Comparison of ENCODE assay signal across 1 mouse cellular context in genomic region chr11:53768422-53769184, GRCm38 (mm10).
TF ChIP-seq lines count a peak whose summit lies in the region.

No protein-coding gene starts in this region.

TF ChIP-seq in CH12.LX, 34 proteins besides CTCF, POLR2A, EP300 and RAD21 (continued from another document):
- TF ChIP-seq USF2 (conservative IDR thresholded peaks at IDR 0.05; ENCODE audit: low read depth, low read length) (peak; percentile 86), MAFK (IDR thresholded peaks at IDR 0.05; ENCODE audit: insufficient replicate concordance, low read length) (no peak), SMC3 (IDR thresholded peaks at IDR 0.05; ENCODE audit: low read depth, low read length) (peak; percentile 14; the same call in 1 of the 2 replicates), NRF1 (IDR thresholded peaks at IDR 0.05; ENCODE audit: low read depth, low read length) (0 out of 2 replicates have a peak, but pooled peaks have one; percentile 13), JUND (conservative IDR thresholded peaks at IDR 0.05; ENCODE audit: low read depth, low read length) (0 out of 2 replicates have a peak, but pooled peaks have one; percentile 24), USF1 (IDR thresholded peaks at IDR 0.05; ENCODE audit: low read depth, low read length) (peak; percentile 84), POLR2AphosphoS2 (IDR thresholded peaks at IDR 0.05; ENCODE audit: low read depth, low read length) (no peak), ZKSCAN1 (IDR thresholded peaks at IDR 0.05; ENCODE audit: borderline replicate concordance, low read depth, low read length) (no peak), TCF12 (IDR thresholded peaks at IDR 0.05; ENCODE audit: low read depth, low read length) (peak; percentile 96), ETS1 (conservative IDR thresholded peaks at IDR 0.05; ENCODE audit: low read depth, low read length) (peak; percentile 78; the same call in 1 of the 2 replicates), MEF2A (IDR thresholded peaks at IDR 0.05; ENCODE audit: borderline replicate concordance, low read depth, low read length) (peak; percentile 54; the same call in 1 of the 2 replicates), MAX (IDR thresholded peaks at IDR 0.05; ENCODE audit: low read length) (peak; percentile 66), MYC (IDR thresholded peaks at IDR 0.05; ENCODE audit: low read depth, low read length) (peak; percentile 60; the same call in 1 of the 2 replicates), MXI1 (IDR thresholded peaks at IDR 0.05; ENCODE audit: low read depth, low read length) (peak; percentile 40; the same call in 1 of the 2 replicates), TBP (conservative IDR thresholded peaks at IDR 0.05; ENCODE audit: low read depth, low read length) (0 out of 2 replicates have a peak, but pooled peaks have one; percentile 35), BHLHE40 (IDR thresholded peaks at IDR 0.05; ENCODE audit: low read depth, low read length) (peak; percentile 92), CHD2 (IDR thresholded peaks at IDR 0.05; ENCODE audit: low read length) (no peak; the same call in 1 of the 2 replicates), GABPA (IDR thresholded peaks at IDR 0.05; ENCODE audit: insufficient replicate concordance, low read depth, low read length) (no peak), ZMIZ1 (IDR thresholded peaks at IDR 0.05; ENCODE audit: low read depth, low read length) (peak; percentile 19; the same call in 1 of the 2 replicates), KAT2A (IDR thresholded peaks at IDR 0.05; ENCODE audit: insufficient replicate concordance, low read length) (no peak)
TF ChIP-seq in CH12.LX: peak in this region for 15.
